Mouse (Mus musculus) cerebellum, adult 2 months (tissue): ENCODE measurements at regions not wholly inside any gene's neighbourhood (a gene's known extent, or its start where the extent isn't known, plus 50 kb on each side); places are given as distances from the start of the nearest gene placed in this dataset.

Source experiments
- CTCF ChIP-seq: fragments of 200-500 bp; IDR thresholded peaks from 2 replicates; pipeline ENCODE4 v1.5.1; 2011; ENCODE audit warnings: low read depth, mild to moderate bottlenecking, control low read depth, low read length, moderate library complexity, borderline replicate concordance; ENCODE audit not compliant: insufficient read depth
- POLR2A ChIP-seq: fragments of 200-500 bp; IDR thresholded peaks from 2 replicates; pipeline ENCODE4 v1.6.1; 2011; ENCODE audit warnings: low read length, control low read depth, borderline replicate concordance; ENCODE audit not compliant: insufficient read depth

- TF ChIP-seq CTCF (no peak), POLR2A (no peak)
Observed at GRCm38 (mm10) chr2:147727396-147727795, 319.4 kb downstream of the Foxa2 start.
